Mouse (Mus musculus) stomach, embryonic 16.5 days (tissue): ENCODE measurements around the gene Tbx21. TPM values are rescaled to one million over a fixed set of nuclear protein-coding genes. Genes with fewer than 3 reads are reported as not detected.

Experiments
- microRNA-seq: library from miRNA; unstranded; fragments of <30 nt; microRNA quantifications from one replicate; pipeline ENCODE4, GENCODE M21; 2016
- polyA plus RNA-seq: library from polyadenylated mRNA; unstranded; fragments of >200 nt; fragmentation: Nextera tagmentation; extraction: Ambion mirVana; gene quantifications from 2 replicates; pipeline ENCODE4 v1.2.1, GENCODE M21; 2015

The Tbx21 gene
- polyA plus RNA-seq, 1 experiment from 2014 or later: 0.13 TPM

Small RNA genes lying within 50 kb of the gene (microRNA-seq; reads per million reads assigned to microRNA genes)
- gene Mir7235 (0.66 reads per million), gene Mir8103 (0.83 reads per million)

Other genes starting within 250 kb of the Tbx21 start
- gene Cdk5rap3, start 198.8 kb downstream of the Tbx21 start, polyA plus RNA-seq: 68.7 and 75.0 TPM in 2 replicates
- gene Prr15l, start 187.2 kb downstream of the Tbx21 start, polyA plus RNA-seq: 70.8 and 81.7 TPM in 2 replicates
- gene Pnpo, start 171.3 kb downstream of the Tbx21 start, polyA plus RNA-seq: 70.7 and 76.8 TPM in 2 replicates
- gene Sp2, start 132.4 kb downstream of the Tbx21 start, polyA plus RNA-seq: 13.4 and 14.6 TPM in 2 replicates
- 6.1 and 9.7 TPM in 2 replicates for gene Sp6, start 101.9 kb downstream of the Tbx21 start, polyA plus RNA-seq
- gene Scrn2, start 85.4 kb downstream of the Tbx21 start, polyA plus RNA-seq: 20.3 and 20.7 TPM in 2 replicates
- gene Lrrc46, start 73.9 kb downstream of the Tbx21 start, polyA plus RNA-seq: 0.34 and 0.62 TPM in 2 replicates
- gene Mrpl10, start 73.8 kb downstream of the Tbx21 start, polyA plus RNA-seq: 76.7 and 78.9 TPM in 2 replicates
- 10.5 and 11.8 TPM in 2 replicates for gene Osbpl7, start 64.7 kb downstream of the Tbx21 start, polyA plus RNA-seq
- 2.0 and 2.5 TPM in 2 replicates for gene Tbkbp1, start 36.2 kb upstream of the Tbx21 start, polyA plus RNA-seq
- 32.9 and 36.4 TPM in 2 replicates for gene Kpnb1, start 72.5 kb upstream of the Tbx21 start, polyA plus RNA-seq
- 94.7 and 95.8 TPM in 2 replicates for gene Npepps, start 165.3 kb upstream of the Tbx21 start, polyA plus RNA-seq
- gene Mrpl45, start 200.4 kb upstream of the Tbx21 start, polyA plus RNA-seq: 38.5 and 38.6 TPM in 2 replicates
- gene Gpr179, start 236.7 kb upstream of the Tbx21 start, polyA plus RNA-seq: 0.25 and 0.36 TPM in 2 replicates
- gene Socs7, start 247.2 kb upstream of the Tbx21 start, polyA plus RNA-seq: 2.8 and 3.4 TPM in 2 replicates